Mouse (Mus musculus): Measurements from ENCODE around the gene Cebpb.

Gene Cebpb

DNA sequence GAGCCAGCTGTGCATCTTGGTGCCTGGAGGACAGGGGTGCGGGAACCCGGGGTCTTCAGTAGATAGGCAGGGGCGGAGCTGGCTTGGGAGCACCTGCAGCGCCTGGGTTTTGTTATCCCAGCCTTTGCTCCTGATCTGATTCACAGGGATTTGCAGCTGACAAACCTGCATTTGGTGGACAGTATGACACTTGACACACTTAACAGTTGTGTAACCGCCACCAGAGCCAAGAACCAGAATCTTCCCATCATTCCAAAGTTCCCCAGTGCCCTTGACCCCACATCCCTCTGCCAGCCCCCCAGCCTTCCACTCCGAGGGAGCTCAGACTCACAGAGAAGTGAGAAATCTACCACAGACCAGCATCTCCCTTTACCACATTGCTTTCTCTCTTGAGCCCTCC, 33.8 kb downstream of the Cebpb start:
- DNase-seq (ENCODE audit: extremely low spot score): no peak

- DNase-seq (ENCODE audit: extremely low spot score): no peak
Observed at GRCm38 (mm10) chr2:167723589-167724206, 35.0 kb downstream of the Cebpb start.

DNA sequence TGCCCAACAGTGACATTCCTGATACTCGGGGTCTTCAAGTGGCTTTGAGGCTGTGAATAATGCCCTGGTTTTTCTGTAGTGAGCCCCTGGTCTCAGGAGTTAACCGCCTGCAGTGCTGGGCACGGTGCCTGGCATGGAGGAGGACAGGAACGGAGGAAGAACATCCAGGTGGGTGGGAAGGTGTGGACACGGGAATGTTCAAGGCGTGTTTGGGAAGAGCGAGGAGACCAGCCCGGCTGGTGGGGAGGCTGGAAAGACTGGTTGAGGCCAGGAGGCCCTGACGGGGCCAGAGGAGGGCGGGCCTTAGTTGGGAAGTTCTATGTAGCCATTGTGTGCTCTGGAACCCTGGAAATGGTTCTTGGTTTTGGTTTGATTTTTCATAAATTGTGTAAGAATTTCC, 37.2 kb downstream of the Cebpb start:
- DNase-seq (ENCODE audit: extremely low spot score): no peak

- DNase-seq (ENCODE audit: extremely low spot score): no peak
Observed at GRCm38 (mm10) chr2:167727161-167727560, 38.4 kb downstream of the Cebpb start.

- DNase-seq (ENCODE audit: extremely low spot score): no peak
Observed at GRCm38 (mm10) chr2:167730036-167730435, 41.3 kb downstream of the Cebpb start.

GRCm38 (mm10) chr2:167731149-167731548, 42.4 kb downstream of the Cebpb start:
- no peak for DNase-seq (ENCODE audit: extremely low spot score)

- no peak for DNase-seq (ENCODE audit: extremely low spot score)
Observed at GRCm38 (mm10) chr2:167734861-167735260, 46.1 kb downstream of the Cebpb start.

DNA sequence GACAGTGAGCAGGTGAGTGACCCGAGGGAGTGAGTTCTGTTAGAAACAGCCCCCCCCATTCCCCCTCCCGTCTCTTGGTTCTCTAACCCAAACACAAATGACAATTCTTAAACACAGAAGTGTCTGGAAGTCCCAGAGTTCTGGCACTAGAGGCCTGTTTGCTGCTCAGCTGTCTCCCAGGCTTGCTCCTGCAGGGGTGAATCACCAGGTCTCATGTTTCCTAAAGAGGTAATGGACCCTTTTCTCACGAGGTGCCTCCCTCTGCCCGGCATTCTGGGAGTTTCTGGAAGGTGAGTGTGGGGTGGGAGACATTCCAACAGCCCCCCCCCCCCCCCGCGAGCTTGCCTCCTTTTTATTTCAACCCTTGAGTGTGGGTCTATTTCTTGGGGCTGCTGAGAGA, 50.3 kb downstream of the Cebpb start:
- DNase-seq (ENCODE audit: extremely low spot score): no peak
